13 mouse cellular contexts compared by ENCODE assay signal in the genomic region with DNA sequence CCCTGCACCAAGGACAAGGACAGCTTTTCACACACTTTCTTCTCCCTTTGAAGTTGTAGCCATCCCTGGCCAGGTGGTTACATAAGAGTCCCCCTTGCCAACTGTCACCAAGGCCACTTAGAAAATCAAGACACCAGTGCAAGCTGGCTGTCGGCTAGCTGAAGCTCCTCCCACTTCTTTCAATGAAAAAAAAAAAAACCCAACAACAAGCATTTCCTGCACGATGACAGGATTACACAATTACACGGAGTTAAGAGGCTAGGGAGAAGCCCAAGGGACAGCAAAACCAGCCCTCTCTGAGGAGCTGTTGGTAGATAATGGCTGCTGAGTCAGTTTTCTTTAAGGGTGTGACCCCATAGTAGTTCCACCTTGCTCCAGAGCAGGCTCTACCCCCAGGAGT. TPM values are rescaled to one million over a fixed set of nuclear protein-coding genes. Genes with fewer than 3 reads are reported as not detected.
A peak's percentile ranks its signal among the peaks of the same experiment; 100 is the strongest.
DNase-seq lines count a peak whose midpoint lies in the region; ATAC-seq and TF ChIP-seq lines count a peak whose summit lies in the region.
"Had no signal": no experiment of that assay in that cellular context is flagged by ENCODE, and none has a peak within 500 bp of the region (broad histone marks: within the 10 kb centered on the region; RNA-seq: fewer than 3 reads in every experiment).

No protein-coding gene starts in this region.

- no peaks in the 10 kb centered on the region for H3K27me3 ChIP-seq in MEL (ENCODE audit: control insufficient read depth in 1 of 2, insufficient read depth in 2 of 2, low read length in 2 of 2)
- H3K27me3 ChIP-seq: embryonic facial prominence, embryonic 15.5 days had no signal

- no peaks in the 10 kb centered on the region for H3K9me3 ChIP-seq in MEL (replicated peaks; ENCODE audit: insufficient read depth, low read length)
- H3K9me3 ChIP-seq: embryonic facial prominence, embryonic 15.5 days; midbrain, embryonic 13.5 days had no signal

- H3K4me1 ChIP-seq in MEL (ENCODE audit: control insufficient read depth in 1 of 2, insufficient read depth in 2 of 2, low read length in 2 of 2): peaks cover 11 to 34% of the 10 kb centered on the region in 2 experiments
- H3K4me1 ChIP-seq: embryonic facial prominence, embryonic 15.5 days; midbrain, embryonic 13.5 days had no signal

- TF ChIP-seq POLR2A in MEL (IDR thresholded peaks at IDR 0.05; ENCODE audit: control insufficient read depth in 1 of 2, insufficient read depth in 1 of 2, low read depth in 1 of 2, low read length in 2 of 2, poor library complexity in 1 of 2): no peak; a peak in 1 of 4 replicates

- TF ChIP-seq CTCF in MEL (IDR thresholded peaks at IDR 0.05 in 2 of 3, conservative IDR thresholded peaks at IDR 0.05 in 1 of 3; ENCODE audit: control insufficient read depth in 1 of 3, insufficient read depth in 1 of 3, low read depth in 2 of 3, low read length in 3 of 3, poor library complexity in 1 of 3, severe bottlenecking in 1 of 3): no peak

- TF ChIP-seq EP300 in MEL (IDR thresholded peaks at IDR 0.05; ENCODE audit: low read depth in 1 of 2, low read length in 2 of 2): peak; percentile 44 to 68; a peak in 3 of 4 replicates

- H3K9ac ChIP-seq in MEL (ENCODE audit: control insufficient read depth, low read depth, low read length, poor library complexity, severe bottlenecking): peak overlapping the region; percentile 5; the same call in 1 of the 2 replicates
- H3K9ac ChIP-seq: embryonic facial prominence, embryonic 15.5 days; midbrain, embryonic 13.5 days had no signal

- peak; percentile 17 for DNase-seq in A20 (ENCODE audit: low read depth, low spot score)
- DNase-seq in MEL (ENCODE audit: low read depth, low spot score): peak; percentile 89
- DNase-seq in lung, postnatal 10 days: peak; percentile 24
- DNase-seq in spleen, postnatal 36 days (ENCODE audit: low spot score in 2 of 2): no peak
- no peak for DNase-seq in left cerebral cortex, adult 8-10 months (ENCODE audit: low spot score in 2 of 2)
- DNase-seq: cerebellum, adult 11-12 months; heart, postnatal 14 days; kidney, postnatal 10 days; left cerebral cortex, postnatal 4 days had no signal

- no peak for TF ChIP-seq RAD21 in MEL (IDR thresholded peaks at IDR 0.05; ENCODE audit: low read depth, low read length)

- peaks cover 0 to 23% of the 10 kb centered on the region in 2 experiments; a peak in 2 of 4 replicates for H3K36me3 ChIP-seq in MEL (ENCODE audit: control insufficient read depth in 1 of 2, insufficient read depth in 2 of 2, low read length in 2 of 2)
- H3K36me3 ChIP-seq: embryonic facial prominence, embryonic 15.5 days; midbrain, embryonic 13.5 days had no signal

- ATAC-seq in erythroid progenitor cell, adult 5-6 weeks (replicated peaks; ENCODE audit: low FRiP score, poor library complexity, severe bottlenecking): peak; percentile 81
- ATAC-seq in activated CD4-positive, CD25-positive, alpha-beta regulatory T cell, adult 4 months: no peak
- ATAC-seq: midbrain, embryonic 13.5 days had no signal

- H3K4me3 ChIP-seq in MEL (ENCODE audit: control insufficient read depth in 1 of 2, insufficient read depth in 1 of 2, low read depth in 2 of 2, low read length in 2 of 2): no peak overlapping the region; a peak in 1 of 4 replicates
- H3K4me3 ChIP-seq: embryonic facial prominence, embryonic 15.5 days; midbrain, embryonic 13.5 days had no signal

- peak overlapping the region; percentile 29 for H3K27ac ChIP-seq in MEL (ENCODE audit: control insufficient read depth, low read depth, low read length)
- H3K27ac ChIP-seq: embryonic facial prominence, embryonic 15.5 days; midbrain, embryonic 13.5 days had no signal

- no peaks in the 10 kb centered on the region for H3K79me2 ChIP-seq in MEL (ENCODE audit: control insufficient read depth, insufficient read depth, low read length, poor library complexity)

TF ChIP-seq in MEL, 35 proteins besides CTCF, POLR2A, EP300 and RAD21:
- TF ChIP-seq NELFE (IDR thresholded peaks at IDR 0.05; ENCODE audit: low read depth, low read length) (no peak), RCOR1 (IDR thresholded peaks at IDR 0.05; ENCODE audit: low read depth, low read length) (0 out of 2 replicates have a peak, but pooled peaks have one; percentile 12), BHLHE40 (IDR thresholded peaks at IDR 0.05; ENCODE audit: borderline replicate concordance, low read depth, low read length) (no peak), TCF12 (IDR thresholded peaks at IDR 0.05; ENCODE audit: low read depth, low read length) (0 out of 2 replicates have a peak, but pooled peaks have one; percentile 15), CHD1 (IDR thresholded peaks at IDR 0.05; ENCODE audit: low read depth, low read length) (no peak), ZMIZ1 (IDR thresholded peaks at IDR 0.05; ENCODE audit: low read depth, low read length) (no peak), MAFK (IDR thresholded peaks at IDR 0.05; ENCODE audit: borderline replicate concordance, low read depth, low read length) (peak; percentile 80; the same call in 1 of the 2 replicates), MYB (IDR thresholded peaks at IDR 0.05; ENCODE audit: low read depth, low read length) (0 out of 2 replicates have a peak, but pooled peaks have one; percentile 1), POLR2AphosphoS5 (IDR thresholded peaks at IDR 0.05; ENCODE audit: borderline replicate concordance, low read depth, low read length) (no peak), MYC (IDR thresholded peaks at IDR 0.05; ENCODE audit: low read depth, low read length) (0 out of 2 replicates have a peak, but pooled peaks have one; percentile 40), GATA1 (IDR thresholded peaks at IDR 0.05; ENCODE audit: low read depth, low read length) (peak; percentile 54), ZNF384 (IDR thresholded peaks at IDR 0.05; ENCODE audit: low read depth, low read length) (peak; percentile 97), SMC3 (IDR thresholded peaks at IDR 0.05; ENCODE audit: low read depth, low read length) (no peak), SIN3A (IDR thresholded peaks at IDR 0.05; ENCODE audit: low read length) (peak; percentile 81), TBP (IDR thresholded peaks at IDR 0.05; ENCODE audit: low read depth, low read length) (peak; percentile 49; the same call in 1 of the 2 replicates), MXI1 (IDR thresholded peaks at IDR 0.05; ENCODE audit: low read depth, low read length) (0 out of 2 replicates have a peak, but pooled peaks have one; percentile 17), ETS1 (IDR thresholded peaks at IDR 0.05; ENCODE audit: low read depth, low read length) (peak; percentile 69)

RNA-seq across cellular contexts. Expression of a gene that starts 6.6 kb away (rescaled TPM):
- 43.8 and 46.8 TPM in 2 replicates for total RNA-seq in MEL (2012; rRNA removed)
- polyA plus RNA-seq in MEL (2012; ENCODE audit: insufficient read depth in 1 of 2, insufficient read length in 2 of 2, low read depth in 1 of 2, low replicate concordance in 2 of 2, missing spikeins in 1 of 2): 10 to 100 TPM in 1 of 2 experiments, not detected in 1; 48.4 TPM
- 12.2 and 13.3 TPM in 2 replicates for total RNA-seq in erythroid progenitor cell, adult 5-6 weeks (2015; ENCODE audit: low replicate concordance)
- 9.6 and 13.5 TPM in 2 replicates for total RNA-seq in erythroid progenitor cell, adult 5-6 weeks (2017; ENCODE audit: low replicate concordance)
- polyA plus RNA-seq in activated CD4-positive, CD25-positive, alpha-beta regulatory T cell, adult 4 months (2017; shearing (Covaris generic)): 1 to 10 TPM; 7.0 to 7.9 TPM
- 10 to 100 TPM; 40.9 to 45.4 (median 42.7) TPM for total RNA-seq in left cerebral cortex, adult 8-10 months (2022)

RNA-seq across cellular contexts. Expression of a gene that starts 23.4 kb away (rescaled TPM):
- not detected in 2 replicates for total RNA-seq in MEL (2012; rRNA removed)
- polyA plus RNA-seq in MEL (2012; ENCODE audit: insufficient read depth in 1 of 2, insufficient read length in 2 of 2, low read depth in 1 of 2, low replicate concordance in 2 of 2, missing spikeins in 1 of 2): under 1 TPM in 1 of 2 experiments, not detected in 1; 0.06 TPM
- not detected in 2 replicates for total RNA-seq in erythroid progenitor cell, adult 5-6 weeks (2015; ENCODE audit: low replicate concordance)
- not detected in 2 replicates for total RNA-seq in erythroid progenitor cell, adult 5-6 weeks (2017; ENCODE audit: low replicate concordance)
- under 1 TPM; 0.20 to 0.29 TPM for polyA plus RNA-seq in activated CD4-positive, CD25-positive, alpha-beta regulatory T cell, adult 4 months (2017; shearing (Covaris generic))
- 10 to 100 TPM in 2 of 4 experiments, 1 to 10 TPM in 2; 5.3 to 10.5 (median 9.3) TPM for total RNA-seq in left cerebral cortex, adult 8-10 months (2022)

Comparison
In these comparisons a context has a peak if more than half of its experiments do, and no peak if none do; other contexts are left out.
1. DNase-seq: peak in A20 (single experiment), MEL (single experiment) and lung, postnatal 10 days (single experiment); none in spleen, postnatal 36 days (0 of 2) and left cerebral cortex, adult 8-10 months (0 of 2).